Mouse (Mus musculus) erythroblast, embryonic 14.5 days (primary cell): Measurements from ENCODE around the gene Ifi27l2a.

ENCODE experiments used
- GATA1 ChIP-seq: IDR thresholded peaks from 2 replicates; pipeline ENCODE4 v1.6.1; 2012; ENCODE audit warnings: low read length, inconsistent platforms, mixed read lengths
- TAL1 ChIP-seq: IDR thresholded peaks from 3 replicates; pipeline ENCODE4 v1.6.1; 2012; ENCODE audit warnings: low read length, inconsistent platforms, mixed read lengths

- no peak for TF ChIP-seq GATA1
- no peak for TF ChIP-seq TAL1
Observed at GRCm38 (mm10) chr12:103474481-103474880, 31.0 kb upstream of the Ifi27l2a start.
